Mouse (Mus musculus) lung, postnatal 0 days (tissue): Measurements from ENCODE around the gene Ankrd16. TPM values are rescaled to one million over a fixed set of nuclear protein-coding genes. Genes with fewer than 3 reads are reported as not detected.

Experiments used
- ATAC-seq: fragments of 200-750 bp; cut with Nextera tagmentation; 2 replicates; pipeline ENCODE4 v1.8.0; 2017; ENCODE audit warnings: moderate library complexity
- DNase-seq: peaks from one replicate; pipeline ENCODE4 v3.0.0-alpha.2; 2016; ENCODE audit warnings: low spot score
- H3K27ac ChIP-seq: fragments of 300-500 bp; sonication (generic); 2 replicates; pipeline ENCODE4 v1.5.1; 2014; ENCODE audit warnings: antibody characterized with exemption, mild to moderate bottlenecking, low read length, mixed read lengths
- H3K27me3 ChIP-seq: fragments of 300-500 bp; sonication (generic); replicated peaks from 2 replicates; pipeline ENCODE4 v1.6.1; 2014; ENCODE audit warnings: low read length, mixed read lengths; ENCODE audit not compliant: insufficient read depth
- H3K36me3 ChIP-seq: fragments of 300-500 bp; sonication (generic); 2 replicates; pipeline ENCODE4 v1.6.1; 2014; ENCODE audit warnings: low read length, mixed read lengths; ENCODE audit not compliant: insufficient read depth
- H3K4me1 ChIP-seq: fragments of 300-500 bp; sonication (generic); 2 replicates; pipeline ENCODE4 v1.6.1; 2014; ENCODE audit warnings: antibody characterized with exemption, low read depth, low read length, mixed read lengths; ENCODE audit not compliant: insufficient read depth
- H3K4me2 ChIP-seq: fragments of 300-500 bp; sonication (generic); replicated peaks from 2 replicates; pipeline ENCODE4 v1.6.1; 2014; ENCODE audit warnings: low read depth, mild to moderate bottlenecking, low read length, moderate library complexity, mixed read lengths
- H3K4me3 ChIP-seq: fragments of 300-500 bp; sonication (generic); 2 replicates; pipeline ENCODE4 v1.5.1; 2014; ENCODE audit warnings: low read depth, low read length
- H3K9ac ChIP-seq: fragments of 300-500 bp; sonication (generic); replicated peaks from 2 replicates; pipeline ENCODE4 v1.6.1; 2014; ENCODE audit warnings: low read depth, mild to moderate bottlenecking
- H3K9me3 ChIP-seq: fragments of 300-500 bp; sonication (generic); 2 replicates; pipeline ENCODE4 v1.6.1; 2016; ENCODE audit warnings: low read length, mixed read lengths
- CTCF ChIP-seq: IDR thresholded peaks from 2 replicates; pipeline ENCODE4 v1.5.1; 2016; ENCODE audit warnings: antibody characterized with exemption, mild to moderate bottlenecking
- EP300 ChIP-seq: IDR thresholded peaks from 2 replicates; pipeline ENCODE4 v1.6.1; 2016; ENCODE audit warnings: antibody characterized with exemption, mild to moderate bottlenecking, control low read depth
- WGBS: fragments of 180-500 bp; shearing (Covaris S2); extraction: QIAGEN DNeasy Blood & Tissue Kit; methylation state at CpG from one replicate; pipeline ENCODE4 v1.1.7; 2014; 5-methylcytosine and 5-hydroxymethylcytosine counted together
- polyA plus RNA-seq: library from polyadenylated mRNA; unstranded; fragments of >200 nt; fragmentation: Nextera tagmentation; extraction: Ambion mirVana; gene quantifications from 2 replicates; pipeline ENCODE4 v1.2.1, GENCODE M21; 2015

The Ankrd16 gene
- polyA plus RNA-seq, 1 experiment from 2014 or later: 30.3 TPM

- Histone ChIP-seq H3K27me3 (no peaks in the 10 kb centered on the region), H3K36me3 (no peaks in the 10 kb centered on the region), H3K4me3 (no peak overlapping the region), H3K27ac (no peak overlapping the region), H3K9ac (no peak overlapping the region), H3K4me2 (no peak overlapping the region), H3K4me1 (no peaks in the 10 kb centered on the region), H3K9me3 (no peaks in the 10 kb centered on the region)
- DNase-seq: no peak
- no peak for TF ChIP-seq CTCF
- ATAC-seq: no peak
- 67% methylated on average over 5 of the region's 5 CpGs for WGBS
Measured at GRCm38 (mm10) chr2:11797930-11798364, 20.3 kb downstream of the Ankrd16 start.

GRCm38 (mm10) chr2:11801299-11801930 lies 23.7 kb downstream of the Ankrd16 start:
- no peak for DNase-seq
- H3K36me3 ChIP-seq: no peaks in the 10 kb centered on the region
- TF ChIP-seq CTCF (no peak), EP300 (no peak)
- H3K27me3 ChIP-seq: no peaks in the 10 kb centered on the region
- no peaks in the 10 kb centered on the region for H3K9me3 ChIP-seq
- WGBS: 80% methylated on average over 2 of the region's 2 CpGs
- no peak overlapping the region for H3K4me2 ChIP-seq
- no peak overlapping the region for H3K4me3 ChIP-seq
- H3K4me1 ChIP-seq: no peaks in the 10 kb centered on the region
- no peak overlapping the region for H3K9ac ChIP-seq
- ATAC-seq: no peak
- H3K27ac ChIP-seq: no peak overlapping the region

Other genes with a start within 250 kb of the Ankrd16 start
- 17.7 and 18.3 TPM in 2 replicates for gene Pfkfb3, start 223.8 kb upstream of the Ankrd16 start, polyA plus RNA-seq
- gene Rbm17, start 173.7 kb upstream of the Ankrd16 start, polyA plus RNA-seq: 72.6 and 73.1 TPM in 2 replicates
- not detected in 2 replicates for gene Gm17490, start 151.6 kb upstream of the Ankrd16 start, polyA plus RNA-seq
- gene Il2ra, start 135.1 kb upstream of the Ankrd16 start, polyA plus RNA-seq: 0.04 TPM in 1 of 2 replicates, not detected in the other
- gene Il15ra, start 72.6 kb upstream of the Ankrd16 start, polyA plus RNA-seq: 4.3 and 6.7 TPM in 2 replicates
- 65.0 and 70.4 TPM in 2 replicates for gene Fbh1, start 294 bp upstream of the Ankrd16 start, polyA plus RNA-seq